Comparison of ENCODE assay signal across 9 mouse cellular contexts in genomic region chr10:120850391-120851195, GRCm38 (mm10). TPM values are rescaled to one million over a fixed set of nuclear protein-coding genes. Genes with fewer than 3 reads are reported as not detected.
A peak's percentile ranks its signal among the peaks of the same experiment; 100 is the strongest.
DNase-seq lines count a peak whose midpoint lies in the region; ATAC-seq and TF ChIP-seq lines count a peak whose summit lies in the region.
"Had no signal": no experiment of that assay in that cellular context is flagged by ENCODE, and none has a peak within 500 bp of the region (broad histone marks: within the 10 kb centered on the region; RNA-seq: fewer than 3 reads in every experiment).

No protein-coding gene starts in this region.

- H3K4me3 ChIP-seq in embryonic facial prominence, embryonic 14.5 days (ENCODE audit: low read depth, low read length): no peak overlapping the region
- H3K4me3 ChIP-seq in intestine, embryonic 14.5 days (ENCODE audit: low read depth, low read length): no peak overlapping the region
- peak overlapping the region; percentile 12 for H3K4me3 ChIP-seq in limb, embryonic 12.5 days (replicated peaks)
- no peak overlapping the region for H3K4me3 ChIP-seq in cerebellum, adult 2 months (replicated peaks; ENCODE audit: insufficient read depth, low read depth, low read length)
- H3K4me3 ChIP-seq: myocyte had no signal

- no peaks in the 10 kb centered on the region for H3K27me3 ChIP-seq in embryonic facial prominence, embryonic 14.5 days (replicated peaks; ENCODE audit: control insufficient read depth, insufficient read depth, low read length)
- no peaks in the 10 kb centered on the region for H3K27me3 ChIP-seq in intestine, embryonic 14.5 days (replicated peaks; ENCODE audit: control insufficient read depth, insufficient read depth, low read length)
- no peaks in the 10 kb centered on the region for H3K27me3 ChIP-seq in limb, embryonic 12.5 days
- H3K27me3 ChIP-seq in cerebellum, adult 2 months (ENCODE audit: control insufficient read depth, insufficient read depth, low read length): no peaks in the 10 kb centered on the region; the same call in 1 of the 2 replicates

- H3K4me2 ChIP-seq in embryonic facial prominence, embryonic 14.5 days (ENCODE audit: low read depth, low read length): peak overlapping the region; percentile 43
- peak overlapping the region; percentile 30; the same call in 1 of the 2 replicates for H3K4me2 ChIP-seq in intestine, embryonic 14.5 days (ENCODE audit: low read length)
- peak overlapping the region; percentile 50 for H3K4me2 ChIP-seq in limb, embryonic 12.5 days

- H3K4me1 ChIP-seq in embryonic facial prominence, embryonic 14.5 days (ENCODE audit: control insufficient read depth, insufficient read depth, low read length): peaks cover 60% of the 10 kb centered on the region
- peaks cover 24% of the 10 kb centered on the region for H3K4me1 ChIP-seq in intestine, embryonic 14.5 days (replicated peaks; ENCODE audit: control insufficient read depth, insufficient read depth, low read length)
- H3K4me1 ChIP-seq in limb, embryonic 12.5 days (replicated peaks): peaks cover 66% of the 10 kb centered on the region
- H3K4me1 ChIP-seq in cerebellum, adult 2 months (ENCODE audit: control insufficient read depth, insufficient read depth, low read length): no peaks in the 10 kb centered on the region

- H3K9ac ChIP-seq in embryonic facial prominence, embryonic 14.5 days (ENCODE audit: low read depth, low read length): no peak overlapping the region
- no peak overlapping the region for H3K9ac ChIP-seq in intestine, embryonic 14.5 days (ENCODE audit: low read length)
- no peak overlapping the region for H3K9ac ChIP-seq in limb, embryonic 12.5 days (replicated peaks)

- peak overlapping the region; percentile 78 for H3K27ac ChIP-seq in embryonic facial prominence, embryonic 14.5 days (replicated peaks; ENCODE audit: low read depth, low read length)
- 0 out of 2 replicates have a peak overlapping the region, but pooled peaks have one; percentile 11 for H3K27ac ChIP-seq in intestine, embryonic 14.5 days (ENCODE audit: low read depth)
- peak overlapping the region; percentile 95 for H3K27ac ChIP-seq in limb, embryonic 12.5 days
- H3K27ac ChIP-seq in cerebellum, adult 2 months (ENCODE audit: insufficient read depth, low read length): no peak overlapping the region

- no peak for ATAC-seq in embryonic facial prominence, embryonic 14.5 days (ENCODE audit: low read depth)
- no peak for ATAC-seq in intestine, embryonic 14.5 days (replicated peaks; ENCODE audit: low FRiP score, low TSS enrichment, low read depth)
- ATAC-seq in limb, embryonic 12.5 days (ENCODE audit: insufficient number of reproducible peaks, insufficient read depth, low FRiP score, low TSS enrichment, low read depth): peak; percentile 63

- TF ChIP-seq CTCF in cerebellum, adult 2 months (IDR thresholded peaks at IDR 0.05; ENCODE audit: borderline replicate concordance, insufficient read depth, low read depth, low read length): no peak

- no peaks in the 10 kb centered on the region for H3K9me3 ChIP-seq in embryonic facial prominence, embryonic 14.5 days (ENCODE audit: control insufficient read depth, low read length)
- no peaks in the 10 kb centered on the region for H3K9me3 ChIP-seq in intestine, embryonic 14.5 days (ENCODE audit: control insufficient read depth, low read length)
- H3K9me3 ChIP-seq in limb, embryonic 12.5 days: no peaks in the 10 kb centered on the region

- WGBS in embryonic facial prominence, embryonic 14.5 days: 32% methylated on average over 24 of the region's 24 CpGs
- 52% methylated on average over 24 of the region's 24 CpGs for WGBS in intestine, embryonic 14.5 days
- 17% methylated on average over 24 of the region's 24 CpGs for WGBS in limb, embryonic 12.5 days
- 71% methylated on average over 24 of the region's 24 CpGs for WGBS in cerebellum, adult 2 months

- 0 out of 2 replicates have a peak, but pooled peaks cover 6% of the 10 kb centered on the region for H3K36me3 ChIP-seq in embryonic facial prominence, embryonic 14.5 days (ENCODE audit: control insufficient read depth, insufficient read depth, low read length)
- H3K36me3 ChIP-seq in intestine, embryonic 14.5 days (ENCODE audit: control insufficient read depth, insufficient read depth, low read length): peaks cover 9% of the 10 kb centered on the region; the same call in 1 of the 2 replicates
- H3K36me3 ChIP-seq in limb, embryonic 12.5 days: peaks cover 14% of the 10 kb centered on the region

- DNase-seq in embryo, embryonic 10 days (ENCODE audit: low spot score): peak; percentile 74
- no peak for DNase-seq in embryo, embryonic 9.5 days (ENCODE audit: extremely low spot score)
- peak; percentile 68 for DNase-seq in embryonic facial prominence, embryonic 14.5 days (ENCODE audit: low spot score)
- DNase-seq in intestine, embryonic 14.5 days (ENCODE audit: low spot score): no peak
- DNase-seq in cerebellum, adult 2 months: no peak
- no peak for DNase-seq in frontal cortex, postnatal 10 days (ENCODE audit: low spot score in 2 of 2)
- DNase-seq in cerebellum, adult 11 months: no peak

- no peak for TF ChIP-seq POLR2A in cerebellum, adult 2 months (IDR thresholded peaks at IDR 0.05; ENCODE audit: borderline replicate concordance, insufficient read depth, low read length)

RNA-seq across cellular contexts. Expression of gene Msrb3, which starts 48.3 kb away (rescaled TPM):
- 10.1 and 13.6 TPM in 2 replicates for polyA plus RNA-seq in embryonic facial prominence, embryonic 14.5 days (2014; fragmentation: Nextera tagmentation; extraction: Ambion mirVana)
- polyA plus RNA-seq in intestine, embryonic 14.5 days (2014; fragmentation: Nextera tagmentation; extraction: Ambion mirVana): 17.6 and 18.2 TPM in 2 replicates
- 8.6 and 9.6 TPM in 2 replicates for polyA plus RNA-seq in limb, embryonic 12.5 days (2016; fragmentation: Nextera tagmentation; extraction: Ambion mirVana)
- 5.2 and 6.1 TPM in 2 replicates for polyA plus RNA-seq in cerebellum, adult 2 months (2012; rRNA removed)

Comparison
In these comparisons a context has a peak if more than half of its experiments do, and no peak if none do; other contexts are left out.
1. DNase-seq: peak in embryo, embryonic 10 days (single experiment) and embryonic facial prominence, embryonic 14.5 days (single experiment); none in embryo, embryonic 9.5 days (single experiment), intestine, embryonic 14.5 days (single experiment), cerebellum, adult 2 months (0 of 2), frontal cortex, postnatal 10 days (0 of 2) and cerebellum, adult 11 months (single experiment).
2. Peak in every context shown above with its lines, with median percentiles within 50 percentile points of each other: H3K4me2 ChIP-seq.